Mouse (Mus musculus) heart, adult 2 months (tissue): ENCODE measurements at regions not wholly inside any gene's neighbourhood (a gene's known extent, or its start where the extent isn't known, plus 50 kb on each side); places are given as distances from the start of the nearest gene placed in this dataset.

Experiments
- CTCF ChIP-seq: fragments of 200-600 bp; IDR thresholded peaks from 2 replicates; pipeline ENCODE4 v1.8.1; 2022; ENCODE audit warnings: antibody characterized with exemption, mild to moderate bottlenecking, moderate library complexity
- POLR2A ChIP-seq: fragments of 200-500 bp; IDR thresholded peaks from 2 replicates; pipeline ENCODE4 v1.6.1; 2011; ENCODE audit warnings: mild to moderate bottlenecking, low read depth, low read length, control low read depth; ENCODE audit not compliant: insufficient read depth

GRCm38 (mm10) chr14:25153573-25153972, 305.4 kb upstream of the Zmiz1 start:
- TF ChIP-seq POLR2A (no peak), CTCF (no peak)
